7 mouse cellular contexts compared by ENCODE assay signal in genomic region chr11:75533314-75534015, GRCm38 (mm10). TPM values are rescaled to one million over a fixed set of nuclear protein-coding genes. Genes with fewer than 3 reads are reported as not detected.
DNase-seq lines count a peak whose midpoint lies in the region; ATAC-seq and TF ChIP-seq lines count a peak whose summit lies in the region.

No protein-coding gene starts in this region.

- H3K4me1 ChIP-seq in lung, embryonic 16.5 days (replicated peaks; ENCODE audit: control insufficient read depth, insufficient read depth, low read length), result peaks cover 29% of the 10 kb centered on the region
- peaks cover 2% of the 10 kb centered on the region; the same call in 1 of the 2 replicates for H3K4me1 ChIP-seq in forebrain, embryonic 11.5 days (replicated peaks; ENCODE audit: control insufficient read depth, insufficient read depth, low read length)
- H3K4me1 ChIP-seq in limb, embryonic 10.5 days, result peaks cover 46% of the 10 kb centered on the region
- peaks cover 14% of the 10 kb centered on the region for H3K4me1 ChIP-seq in small intestine, adult 2 months (ENCODE audit: control insufficient read depth, insufficient read depth, insufficient read length, low read length)

- WGBS in lung, embryonic 16.5 days, result 64% methylated on average over 6 of the region's 6 CpGs
- WGBS in forebrain, embryonic 11.5 days, result 85% methylated on average over 6 of the region's 6 CpGs
- WGBS in limb, embryonic 10.5 days, result 83% methylated on average over 6 of the region's 6 CpGs
- 67% methylated on average over 6 of the region's 6 CpGs for WGBS in small intestine, adult 2 months

- no peak overlapping the region; the same call in 1 of the 2 replicates for H3K27ac ChIP-seq in lung, embryonic 16.5 days (ENCODE audit: low read length)
- no peak overlapping the region for H3K27ac ChIP-seq in forebrain, embryonic 11.5 days (ENCODE audit: low read depth, low read length)
- 0 out of 2 replicates have a peak overlapping the region, but pooled peaks have one; percentile 4 for H3K27ac ChIP-seq in limb, embryonic 10.5 days
- H3K27ac ChIP-seq in small intestine, adult 2 months (ENCODE audit: insufficient read depth, low read depth, low read length), result peak overlapping the region; percentile 91

- H3K4me3 ChIP-seq in lung, embryonic 16.5 days (ENCODE audit: low read length), result no peak overlapping the region
- H3K4me3 ChIP-seq in forebrain, embryonic 11.5 days (ENCODE audit: low read depth, low read length), result no peak overlapping the region
- no peak overlapping the region for H3K4me3 ChIP-seq in limb, embryonic 10.5 days
- peak overlapping the region; percentile 75 for H3K4me3 ChIP-seq in small intestine, adult 2 months (ENCODE audit: low read depth, low read length)

- no peaks in the 10 kb centered on the region for H3K27me3 ChIP-seq in lung, embryonic 16.5 days (ENCODE audit: control insufficient read depth, insufficient read depth, low read depth, low read length)
- H3K27me3 ChIP-seq in forebrain, embryonic 11.5 days (ENCODE audit: control insufficient read depth, insufficient read depth, low read length), result no peaks in the 10 kb centered on the region
- H3K27me3 ChIP-seq in limb, embryonic 10.5 days (ENCODE audit: low read depth, poor library complexity, severe bottlenecking), result peaks cover 4% of the 10 kb centered on the region; the same call in 1 of the 2 replicates
- H3K27me3 ChIP-seq in small intestine, adult 2 months (ENCODE audit: control insufficient read depth, insufficient read depth, low read length), result no peaks in the 10 kb centered on the region

- no peak for TF ChIP-seq POLR2A in small intestine, adult 2 months (IDR thresholded peaks at IDR 0.05; ENCODE audit: low read depth, low read length)

- peak overlapping the region; percentile 24; the same call in 1 of the 2 replicates for H3K9ac ChIP-seq in lung, embryonic 16.5 days (ENCODE audit: low read length)
- no peak overlapping the region for H3K9ac ChIP-seq in forebrain, embryonic 11.5 days (ENCODE audit: low read length)

- no peak for DNase-seq in lung, postnatal 4 days
- peak; percentile 53 for DNase-seq in forebrain, embryonic 11.5 days (ENCODE audit: low spot score)
- DNase-seq in limb, embryonic 10.5 days (ENCODE audit: low spot score), result no peak
- no peak for DNase-seq in right cerebral cortex, postnatal 36 days (ENCODE audit: low spot score in 2 of 2)
- DNase-seq in frontal cortex, postnatal 14 days (ENCODE audit: low spot score in 2 of 2), result no peak

- H3K9me3 ChIP-seq in lung, embryonic 16.5 days (ENCODE audit: control insufficient read depth, low read length), result no peaks in the 10 kb centered on the region
- H3K9me3 ChIP-seq in forebrain, embryonic 11.5 days (ENCODE audit: control insufficient read depth, low read length), result no peaks in the 10 kb centered on the region
- H3K9me3 ChIP-seq in limb, embryonic 10.5 days (replicated peaks), result no peaks in the 10 kb centered on the region

- peak overlapping the region; percentile 87 for H3K4me2 ChIP-seq in lung, embryonic 16.5 days (ENCODE audit: low read depth, low read length)
- H3K4me2 ChIP-seq in forebrain, embryonic 11.5 days (ENCODE audit: low read depth, low read length, severe bottlenecking), result no peak overlapping the region

- ATAC-seq in lung, embryonic 16.5 days (ENCODE audit: low read depth), result no peak
- ATAC-seq in forebrain, embryonic 11.5 days (replicated peaks; ENCODE audit: low FRiP score), result no peak

- TF ChIP-seq CTCF in small intestine, adult 2 months (IDR thresholded peaks at IDR 0.05; ENCODE audit: extremely low read depth, insufficient read length, insufficient replicate concordance, low read depth, low read length), result no peak

- no peaks in the 10 kb centered on the region for H3K36me3 ChIP-seq in lung, embryonic 16.5 days (ENCODE audit: control insufficient read depth, insufficient read depth, low read length)
- H3K36me3 ChIP-seq in forebrain, embryonic 11.5 days (ENCODE audit: control insufficient read depth, insufficient read depth, low read length), result no peaks in the 10 kb centered on the region
- H3K36me3 ChIP-seq in limb, embryonic 10.5 days, result no peaks in the 10 kb centered on the region
- peaks cover 20% of the 10 kb centered on the region for H3K36me3 ChIP-seq in small intestine, adult 2 months (ENCODE audit: control insufficient read depth, insufficient read depth, low read length)

RNA-seq across cellular contexts. Expression of gene Slc43a2, which starts 2.0 kb away (rescaled TPM):
- polyA plus RNA-seq in lung, embryonic 16.5 days (2015; fragmentation: Nextera tagmentation; extraction: Ambion mirVana), result 7.2 and 7.4 TPM in 2 replicates
- polyA plus RNA-seq in forebrain, embryonic 11.5 days (2014; fragmentation: Nextera tagmentation; extraction: Ambion mirVana), result 5.5 and 7.5 TPM in 2 replicates
- polyA plus RNA-seq in limb, embryonic 10.5 days (2016; fragmentation: Nextera tagmentation; extraction: Ambion mirVana), result 3.4 and 4.9 TPM in 2 replicates
- 165 and 508 TPM in 2 replicates for polyA plus RNA-seq in small intestine, adult 2 months (2012; rRNA removed)

RNA-seq across cellular contexts. Expression of gene Scarf1, which starts 20.1 kb away (rescaled TPM):
- 16.4 and 17.7 TPM in 2 replicates for polyA plus RNA-seq in lung, embryonic 16.5 days (2015; fragmentation: Nextera tagmentation; extraction: Ambion mirVana)
- polyA plus RNA-seq in forebrain, embryonic 11.5 days (2014; fragmentation: Nextera tagmentation; extraction: Ambion mirVana), result 4.2 TPM in 2 replicates
- polyA plus RNA-seq in limb, embryonic 10.5 days (2016; fragmentation: Nextera tagmentation; extraction: Ambion mirVana), result 7.0 and 7.1 TPM in 2 replicates
- polyA plus RNA-seq in small intestine, adult 2 months (2012; rRNA removed), result 9.4 and 12.3 TPM in 2 replicates

RNA-seq across cellular contexts. Expression of gene Rilp, which starts 23.6 kb away (rescaled TPM):
- polyA plus RNA-seq in lung, embryonic 16.5 days (2015; fragmentation: Nextera tagmentation; extraction: Ambion mirVana), result 0.83 and 0.89 TPM in 2 replicates
- polyA plus RNA-seq in forebrain, embryonic 11.5 days (2014; fragmentation: Nextera tagmentation; extraction: Ambion mirVana), result 0.28 and 0.69 TPM in 2 replicates
- 0.25 and 0.46 TPM in 2 replicates for polyA plus RNA-seq in limb, embryonic 10.5 days (2016; fragmentation: Nextera tagmentation; extraction: Ambion mirVana)
- 8.0 and 15.0 TPM in 2 replicates for polyA plus RNA-seq in small intestine, adult 2 months (2012; rRNA removed)

RNA-seq across cellular contexts. Expression of gene Prpf8, which starts 46.8 kb away (rescaled TPM):
- polyA plus RNA-seq in lung, embryonic 16.5 days (2015; fragmentation: Nextera tagmentation; extraction: Ambion mirVana), result 46.0 and 47.6 TPM in 2 replicates
- 133 TPM in 2 replicates for polyA plus RNA-seq in forebrain, embryonic 11.5 days (2014; fragmentation: Nextera tagmentation; extraction: Ambion mirVana)
- 81.7 and 82.6 TPM in 2 replicates for polyA plus RNA-seq in limb, embryonic 10.5 days (2016; fragmentation: Nextera tagmentation; extraction: Ambion mirVana)
- polyA plus RNA-seq in small intestine, adult 2 months (2012; rRNA removed), result 23.4 and 44.2 TPM in 2 replicates

RNA-seq across cellular contexts. Expression of gene Pitpna, which starts 54.4 kb away (rescaled TPM):
- polyA plus RNA-seq in lung, embryonic 16.5 days (2015; fragmentation: Nextera tagmentation; extraction: Ambion mirVana), result 63.7 and 63.8 TPM in 2 replicates
- 79.5 and 88.5 TPM in 2 replicates for polyA plus RNA-seq in forebrain, embryonic 11.5 days (2014; fragmentation: Nextera tagmentation; extraction: Ambion mirVana)
- 60.9 and 68.8 TPM in 2 replicates for polyA plus RNA-seq in limb, embryonic 10.5 days (2016; fragmentation: Nextera tagmentation; extraction: Ambion mirVana)
- 88.0 and 185 TPM in 2 replicates for polyA plus RNA-seq in small intestine, adult 2 months (2012; rRNA removed)

Comparison
In these comparisons a context has a peak if more than half of its experiments do, and no peak if none do; other contexts are left out.
1. H3K27ac ChIP-seq: peak in limb, embryonic 10.5 days (single experiment) and small intestine, adult 2 months (single experiment); none in lung, embryonic 16.5 days (single experiment) and forebrain, embryonic 11.5 days (single experiment).
2. RNA of gene Slc43a2, which starts 2.0 kb away (polyA plus RNA-seq): 165 to 508 TPM in small intestine, adult 2 months; 5.5 to 7.5 TPM in forebrain, embryonic 11.5 days, 7.2 to 7.4 TPM in lung, embryonic 16.5 days and 3.4 to 4.9 TPM in limb, embryonic 10.5 days; every median in the first group is over 10 times any median in the second.